Mouse (Mus musculus) kidney, adult 2 months (tissue): ENCODE measurements around the gene Serpinb8. TPM values are rescaled to one million over a fixed set of nuclear protein-coding genes. Genes with fewer than 3 reads are reported as not detected.

Experiments
- DNase-seq: peaks from one replicate; pipeline ENCODE4 v3.0.0; 2021
- H3K27ac ChIP-seq: fragments of 200-500 bp; 2 replicates; pipeline ENCODE4 v1.5.1; 2012; ENCODE audit warnings: low read depth, low read length, control low read depth, inconsistent platforms; ENCODE audit not compliant: insufficient read depth
- H3K27me3 ChIP-seq: fragments of 200-500 bp; replicated peaks from 2 replicates; pipeline ENCODE4 v1.6.1; 2012; ENCODE audit warnings: mild to moderate bottlenecking, moderate library complexity, low read length, inconsistent platforms; ENCODE audit not compliant: control insufficient read depth, insufficient read depth
- H3K36me3 ChIP-seq: fragments of 200-500 bp; 2 replicates; pipeline ENCODE4 v1.6.1; 2012; ENCODE audit warnings: mild to moderate bottlenecking, moderate library complexity, low read length, inconsistent platforms; ENCODE audit not compliant: control insufficient read depth, insufficient read depth
- H3K4me1 ChIP-seq: fragments of 200-500 bp; 2 replicates; pipeline ENCODE4 v1.6.1; 2011; ENCODE audit warnings: low read length; ENCODE audit not compliant: control insufficient read depth, insufficient read depth
- H3K4me3 ChIP-seq: fragments of 200-500 bp; 2 replicates; pipeline ENCODE4 v1.5.1; 2011; ENCODE audit warnings: mild to moderate bottlenecking, low read depth, low read length, control low read depth; ENCODE audit not compliant: insufficient read depth
- CTCF ChIP-seq: fragments of 200-500 bp; conservative IDR thresholded peaks from 2 replicates; pipeline ENCODE4 v1.5.1; 2011; ENCODE audit warnings: low read depth, mild to moderate bottlenecking, control low read depth, low read length, moderate library complexity, mixed read lengths; ENCODE audit not compliant: insufficient read depth, insufficient read length
- POLR2A ChIP-seq: fragments of 200-500 bp; IDR thresholded peaks from one replicate; pipeline ENCODE4 v1.6.1; 2011; ENCODE audit warnings: low read depth, low read length, control low read depth
- WGBS: fragments of 180-500 bp; shearing (Covaris S2); methylation state at CpG from one replicate; pipeline ENCODE4 v1.1.7; 2018; 5-methylcytosine and 5-hydroxymethylcytosine counted together
- polyA plus RNA-seq: library from polyadenylated mRNA; depleted of rRNA; stranded (reverse); fragments of >200 nt; gene quantifications from 2 replicates; pipeline ENCODE4 v1.2.3, GENCODE M21; 2012

Serpinb8 gene
- polyA plus RNA-seq, 1 experiment, result 11.0 TPM

- H3K36me3 ChIP-seq, result no peaks in the 10 kb centered on the region
- DNase-seq, result no peak
- no peak overlapping the region for H3K27ac ChIP-seq
- no peak for TF ChIP-seq POLR2A
- no peak for TF ChIP-seq CTCF
- no peaks in the 10 kb centered on the region for H3K4me1 ChIP-seq
- no peak overlapping the region for H3K4me3 ChIP-seq
- H3K27me3 ChIP-seq, result no peaks in the 10 kb centered on the region
Observed at GRCm38 (mm10) chr1:107582900-107583299, 6.9 kb upstream of the Serpinb8 start.

DNA sequence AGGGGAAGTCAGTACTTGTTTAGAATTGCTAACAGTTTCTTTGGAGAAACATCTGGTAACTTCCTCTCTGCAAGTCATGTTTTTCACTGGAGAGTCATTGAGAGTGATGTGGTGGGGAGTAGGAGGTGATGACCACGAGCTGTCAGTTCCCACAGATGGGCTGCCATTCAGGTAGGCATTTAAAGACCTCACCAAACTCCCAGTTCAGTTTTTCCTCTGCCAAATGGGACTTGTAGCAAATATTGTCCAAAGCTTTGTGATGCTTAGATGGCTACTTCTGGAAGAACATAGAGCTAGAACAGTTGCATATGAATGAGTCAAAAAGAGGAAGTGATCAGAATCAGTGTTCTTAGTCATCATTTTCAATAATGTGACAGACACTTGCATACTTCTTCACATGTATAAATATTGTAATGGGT lies 5.8 kb upstream of the Serpinb8 start:
- no peaks in the 10 kb centered on the region for H3K36me3 ChIP-seq
- no peak overlapping the region for H3K4me3 ChIP-seq
- 56% methylated on average over 1 of the region's 1 CpGs for WGBS
- TF ChIP-seq CTCF (no peak), POLR2A (no peak)
- no peaks in the 10 kb centered on the region for H3K4me1 ChIP-seq
- DNase-seq, result no peak
- no peaks in the 10 kb centered on the region for H3K27me3 ChIP-seq
- no peak overlapping the region for H3K27ac ChIP-seq

- WGBS, result 69% methylated on average over 3 of the region's 3 CpGs
- Histone ChIP-seq H3K36me3 (no peaks in the 10 kb centered on the region), H3K27ac (no peak overlapping the region), H3K4me3 (no peak overlapping the region), H3K4me1 (0 out of 2 replicates have a peak, but pooled peaks cover under 1% of the 10 kb centered on the region), H3K27me3 (no peaks in the 10 kb centered on the region)
- no peak for DNase-seq
- TF ChIP-seq CTCF, result no peak
- no peak for TF ChIP-seq POLR2A
Observed at GRCm38 (mm10) chr1:107584932-107585331, 4.9 kb upstream of the Serpinb8 start.

- WGBS, result 17% methylated on average over 3 of the region's 3 CpGs
Observed at GRCm38 (mm10) chr1:107586196-107586595, 3.6 kb upstream of the Serpinb8 start.

DNA sequence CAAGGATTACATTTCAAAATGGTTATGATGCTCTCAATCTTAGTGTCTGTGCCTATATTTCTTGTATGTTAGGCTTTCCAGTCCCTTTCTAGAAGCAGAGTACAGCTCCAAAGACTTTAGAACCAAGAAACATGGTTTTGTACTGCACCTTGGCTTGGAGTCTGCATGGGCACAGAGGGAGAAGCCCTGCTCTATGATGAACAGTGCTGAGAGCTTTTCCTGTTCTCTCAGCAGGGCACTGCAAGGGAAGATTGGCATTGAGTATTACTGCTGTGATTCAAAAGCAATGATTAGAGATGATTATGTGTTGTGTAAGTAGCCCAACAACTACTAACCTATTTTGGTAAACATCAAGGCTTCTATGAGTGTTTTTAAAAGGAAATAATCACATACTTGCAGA lies 1.6 kb upstream of the Serpinb8 start:
- no peak overlapping the region for H3K27ac ChIP-seq
- no peak for DNase-seq

More at GRCm38 (mm10) chr1:107586196-107586595, 3.6 kb upstream of the Serpinb8 start:
- DNase-seq, result peak; percentile 66
- Histone ChIP-seq H3K27me3 (no peaks in the 10 kb centered on the region), H3K4me3 (no peak overlapping the region), H3K36me3 (no peaks in the 10 kb centered on the region), H3K4me1 (0 out of 2 replicates have a peak, but pooled peaks cover 3% of the 10 kb centered on the region), H3K27ac (no peak overlapping the region)
- TF ChIP-seq POLR2A, result no peak
- no peak for TF ChIP-seq CTCF

GRCm38 (mm10) chr1:107588642-107589041 lies 1.2 kb upstream of the Serpinb8 start:
- Histone ChIP-seq H3K36me3 (no peaks in the 10 kb centered on the region), H3K4me3 (no peak overlapping the region), H3K4me1 (peaks cover 11% of the 10 kb centered on the region; the same call in 1 of the 2 replicates), H3K27me3 (no peaks in the 10 kb centered on the region), H3K27ac (no peak overlapping the region)
- 92% methylated on average over 1 of the region's 1 CpGs for WGBS
- no peak for DNase-seq
- TF ChIP-seq CTCF (no peak), POLR2A (no peak)

More for the DNA sequence above, 1.6 kb upstream of the Serpinb8 start:
- Histone ChIP-seq H3K36me3 (no peaks in the 10 kb centered on the region), H3K4me1 (peaks cover 8% of the 10 kb centered on the region; the same call in 1 of the 2 replicates), H3K27me3 (no peaks in the 10 kb centered on the region), H3K4me3 (no peak overlapping the region)
- no peak for TF ChIP-seq POLR2A
- TF ChIP-seq CTCF, result no peak

- H3K27ac ChIP-seq, result no peak overlapping the region
- WGBS, result 37% methylated on average over 3 of the region's 3 CpGs
- no peaks in the 10 kb centered on the region for H3K36me3 ChIP-seq
- peaks cover 11% of the 10 kb centered on the region; the same call in 1 of the 2 replicates for H3K4me1 ChIP-seq
- DNase-seq, result no peak
- H3K27me3 ChIP-seq, result no peaks in the 10 kb centered on the region
- no peak overlapping the region for H3K4me3 ChIP-seq
- no peak for TF ChIP-seq POLR2A
- TF ChIP-seq CTCF, result no peak
Observed at GRCm38 (mm10) chr1:107592644-107593043, 2.8 kb downstream of the Serpinb8 start.

DNA sequence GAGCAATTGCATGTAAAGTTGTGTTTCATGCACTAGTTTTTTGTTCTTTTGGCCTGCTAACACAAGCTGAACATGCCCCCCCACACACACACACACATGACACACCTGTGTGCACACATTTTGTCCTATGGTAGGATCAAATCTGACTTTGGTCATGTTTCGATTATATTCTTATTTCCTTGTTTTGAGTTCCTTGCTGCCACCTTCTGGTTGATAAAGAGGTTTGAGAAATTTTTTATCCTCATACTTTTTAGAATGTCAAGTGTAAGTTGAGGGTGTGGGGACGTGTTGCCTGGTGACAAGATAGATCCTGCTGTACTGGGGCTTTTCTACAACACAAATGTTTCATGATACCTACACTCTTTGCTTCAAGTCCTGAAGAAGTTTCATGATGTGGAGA lies 3.7 kb downstream of the Serpinb8 start:
- TF ChIP-seq POLR2A, result no peak
- no peak for TF ChIP-seq CTCF
- Histone ChIP-seq H3K4me3 (no peak overlapping the region), H3K27me3 (no peaks in the 10 kb centered on the region), H3K27ac (no peak overlapping the region), H3K4me1 (peaks cover 11% of the 10 kb centered on the region; the same call in 1 of the 2 replicates), H3K36me3 (no peaks in the 10 kb centered on the region)
- DNase-seq, result peak; percentile 16
- WGBS, result 39% methylated on average over 2 of the region's 2 CpGs
